Mouse (Mus musculus): ENCODE results near the gene Gpr88.

GRCm38 (mm10) chr3:116228360-116229245 is 24.7 kb downstream of the Gpr88 start:
- TF ChIP-seq POLR2A (IDR thresholded peaks at IDR 0.05; ENCODE audit: extremely low read depth, insufficient read depth, low read length), result no peak
- no peak for TF ChIP-seq CTCF (IDR thresholded peaks at IDR 0.05; ENCODE audit: extremely low read depth, insufficient read depth, low read length)
